Mouse (Mus musculus): ENCODE results near the gene Rpl7l1.

DNA sequence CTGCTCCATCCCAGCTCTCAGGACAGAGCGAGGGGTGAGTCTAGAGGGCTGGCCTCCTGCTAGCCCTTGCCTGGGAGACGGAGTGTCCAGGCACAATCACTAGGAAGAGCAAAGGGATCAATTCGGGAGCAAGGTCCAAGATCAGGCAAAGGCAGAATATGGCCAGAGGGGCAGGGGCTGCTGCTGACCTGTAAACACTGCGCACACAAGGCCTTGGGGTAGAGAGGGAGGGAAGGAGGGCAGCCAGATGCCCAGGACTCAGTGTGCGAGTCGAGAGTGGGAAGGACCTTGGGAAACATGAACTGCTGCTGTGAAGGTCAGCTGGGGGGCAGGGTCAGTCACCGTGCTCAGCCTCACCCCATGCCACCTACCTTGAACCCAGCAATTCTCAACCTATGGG lies 47.2 kb downstream of the Rpl7l1 start:
- TF ChIP-seq EP300 (IDR thresholded peaks at IDR 0.05; ENCODE audit: low read depth) (no peak), CTCF (IDR thresholded peaks at IDR 0.05; ENCODE audit: low read depth) (no peak)

Measured in liver, embryonic 14.5 days (tissue).